Mouse (Mus musculus) testis, adult 2 months (tissue): ENCODE results near the gene Adgrv1. TPM values are rescaled to one million over a fixed set of nuclear protein-coding genes. Genes with fewer than 3 reads are reported as not detected.
A peak's percentile ranks its signal among the peaks of the same experiment; 100 is the strongest.

ENCODE experiments used
- H3K27ac ChIP-seq: fragments of 200-500 bp; 2 replicates; pipeline ENCODE4 v1.5.1; 2012; ENCODE audit warnings: low read depth, low read length; ENCODE audit not compliant: control insufficient read depth, insufficient read depth
- H3K27me3 ChIP-seq: fragments of 200-500 bp; 2 replicates; pipeline ENCODE4 v1.6.1; 2012; ENCODE audit warnings: mild to moderate bottlenecking, low read length, moderate library complexity; ENCODE audit not compliant: control insufficient read depth, insufficient read depth
- H3K36me3 ChIP-seq: fragments of 200-500 bp; 2 replicates; pipeline ENCODE4 v1.6.1; 2012; ENCODE audit warnings: mild to moderate bottlenecking, low read length; ENCODE audit not compliant: control insufficient read depth, insufficient read depth
- H3K4me1 ChIP-seq: fragments of 200-500 bp; 2 replicates; pipeline ENCODE4 v1.6.1; 2012; ENCODE audit warnings: low read length; ENCODE audit not compliant: control insufficient read depth, insufficient read depth
- H3K4me3 ChIP-seq: fragments of 200-500 bp; 2 replicates; pipeline ENCODE4 v1.5.1; 2012; ENCODE audit warnings: low read depth, mild to moderate bottlenecking, low read length, moderate library complexity, mixed read lengths; ENCODE audit not compliant: control insufficient read depth
- CTCF ChIP-seq: fragments of 200-500 bp; IDR thresholded peaks from 2 replicates; pipeline ENCODE4 v1.5.1; 2012; ENCODE audit warnings: low read depth, mild to moderate bottlenecking, inconsistent platforms, low read length, moderate library complexity; ENCODE audit not compliant: control insufficient read depth, insufficient read depth, insufficient replicate concordance
- POLR2A ChIP-seq: fragments of 200-500 bp; IDR thresholded peaks from 2 replicates; pipeline ENCODE4 v1.6.1; 2012; ENCODE audit warnings: low read depth, mild to moderate bottlenecking, inconsistent platforms, low read length, moderate library complexity; ENCODE audit not compliant: control insufficient read depth
- polyA plus RNA-seq: library from polyadenylated mRNA; depleted of rRNA; stranded (reverse); fragments of >200 nt; gene quantifications from 2 replicates; pipeline ENCODE4 v1.2.3, GENCODE M21; 2012

Gene Adgrv1
- polyA plus RNA-seq, 1 experiment, result 6.7 TPM

DNA sequence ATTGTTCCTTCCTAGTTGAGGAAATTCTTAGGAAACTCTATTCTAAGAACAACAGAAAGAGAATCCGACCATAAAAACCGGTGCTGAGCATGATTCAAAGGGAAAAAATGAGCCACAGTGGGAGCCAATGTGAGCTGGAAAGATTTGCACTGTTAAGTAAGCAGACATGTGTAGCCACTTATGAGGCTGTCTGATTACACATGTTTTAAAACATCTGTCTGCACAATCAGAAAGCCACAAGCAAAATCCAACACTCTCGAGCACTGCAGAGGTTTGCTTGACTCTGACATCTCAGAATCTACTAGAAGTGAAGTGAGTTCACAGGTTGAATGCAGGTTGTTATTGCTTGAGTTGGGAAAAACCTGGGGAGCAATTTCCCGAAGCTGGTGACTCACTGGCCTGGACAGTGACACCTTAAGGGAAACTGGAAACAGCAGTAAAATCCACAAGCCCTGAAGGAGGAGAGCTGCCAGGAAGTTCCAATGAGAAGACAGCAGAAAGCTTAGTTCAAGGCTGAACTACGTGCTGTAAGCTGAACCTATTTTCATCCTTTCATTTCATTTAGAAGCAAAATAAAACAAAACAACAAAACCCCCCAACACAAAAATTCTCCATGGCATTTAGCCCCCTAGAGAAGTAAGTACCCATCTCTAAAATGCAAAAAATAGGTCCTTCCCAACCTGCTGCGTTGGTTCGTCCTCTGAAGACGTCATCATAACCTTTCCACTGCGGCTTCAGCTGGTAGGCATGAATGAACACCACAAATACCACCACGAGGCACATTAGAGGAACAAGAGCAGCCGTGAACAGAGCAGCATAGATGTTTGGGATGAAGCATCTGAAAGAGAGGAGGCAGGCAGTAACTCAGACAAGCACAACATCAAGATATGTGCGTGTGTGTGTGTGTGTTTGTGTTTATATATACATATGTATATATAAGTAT, 450.7 kb downstream of the Adgrv1 start:
- H3K4me3 ChIP-seq, result no peak overlapping the region
- no peaks in the 10 kb centered on the region for H3K4me1 ChIP-seq
- H3K27me3 ChIP-seq, result no peaks in the 10 kb centered on the region
- TF ChIP-seq CTCF, result no peak
- no peak for TF ChIP-seq POLR2A
- no peak overlapping the region for H3K27ac ChIP-seq
- H3K36me3 ChIP-seq, result no peaks in the 10 kb centered on the region

GRCm38 (mm10) chr13:81181459-81181858, 451.5 kb downstream of the Adgrv1 start:
- H3K27me3 ChIP-seq, result no peaks in the 10 kb centered on the region
- no peaks in the 10 kb centered on the region for H3K36me3 ChIP-seq
- TF ChIP-seq CTCF (no peak), POLR2A (no peak)
- H3K4me3 ChIP-seq, result no peak overlapping the region
- no peak overlapping the region for H3K27ac ChIP-seq
- no peaks in the 10 kb centered on the region for H3K4me1 ChIP-seq

- Histone ChIP-seq H3K36me3 (no peaks in the 10 kb centered on the region), H3K4me1 (peaks cover 4% of the 10 kb centered on the region), H3K27me3 (no peaks in the 10 kb centered on the region), H3K4me3 (no peak overlapping the region), H3K27ac (no peak overlapping the region)
- TF ChIP-seq POLR2A (no peak), CTCF (no peak)
Measured at GRCm38 (mm10) chr13:81176820-81177219, 456.1 kb downstream of the Adgrv1 start.

GRCm38 (mm10) chr13:81176071-81176470, 456.9 kb downstream of the Adgrv1 start:
- no peaks in the 10 kb centered on the region for H3K27me3 ChIP-seq
- TF ChIP-seq CTCF (no peak), POLR2A (no peak)
- no peak overlapping the region for H3K27ac ChIP-seq
- H3K4me3 ChIP-seq, result no peak overlapping the region
- H3K4me1 ChIP-seq, result peaks cover 4% of the 10 kb centered on the region
- no peaks in the 10 kb centered on the region for H3K36me3 ChIP-seq

DNA sequence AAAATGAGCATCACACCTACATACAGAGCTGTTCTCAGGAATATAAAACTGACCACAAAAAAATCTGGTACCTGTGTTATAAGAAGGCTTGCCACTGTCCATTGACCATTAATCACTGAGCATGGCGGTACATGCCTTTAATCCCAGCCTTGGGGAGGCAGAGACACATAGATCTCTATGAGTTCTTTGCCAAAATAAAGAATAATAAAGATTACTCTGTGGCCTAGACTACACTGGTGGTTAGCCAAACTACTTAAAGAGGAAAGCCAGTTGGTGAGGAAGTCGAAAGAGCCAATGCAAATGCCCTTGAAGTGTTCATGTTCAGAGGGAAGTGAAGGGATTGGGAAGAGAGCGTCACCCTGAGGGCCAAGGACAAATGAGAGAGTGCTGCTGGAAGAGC, 461.8 kb downstream of the Adgrv1 start:
- Histone ChIP-seq H3K4me1 (peaks cover 4% of the 10 kb centered on the region), H3K27ac (no peak overlapping the region), H3K36me3 (no peaks in the 10 kb centered on the region), H3K27me3 (no peaks in the 10 kb centered on the region), H3K4me3 (no peak overlapping the region)
- TF ChIP-seq POLR2A (no peak), CTCF (no peak)

GRCm38 (mm10) chr13:81167450-81167849, 465.5 kb downstream of the Adgrv1 start:
- Histone ChIP-seq H3K4me3 (no peak overlapping the region), H3K36me3 (no peaks in the 10 kb centered on the region), H3K27ac (no peak overlapping the region), H3K4me1 (no peaks in the 10 kb centered on the region), H3K27me3 (no peaks in the 10 kb centered on the region)
- TF ChIP-seq POLR2A (no peak), CTCF (no peak)

DNA sequence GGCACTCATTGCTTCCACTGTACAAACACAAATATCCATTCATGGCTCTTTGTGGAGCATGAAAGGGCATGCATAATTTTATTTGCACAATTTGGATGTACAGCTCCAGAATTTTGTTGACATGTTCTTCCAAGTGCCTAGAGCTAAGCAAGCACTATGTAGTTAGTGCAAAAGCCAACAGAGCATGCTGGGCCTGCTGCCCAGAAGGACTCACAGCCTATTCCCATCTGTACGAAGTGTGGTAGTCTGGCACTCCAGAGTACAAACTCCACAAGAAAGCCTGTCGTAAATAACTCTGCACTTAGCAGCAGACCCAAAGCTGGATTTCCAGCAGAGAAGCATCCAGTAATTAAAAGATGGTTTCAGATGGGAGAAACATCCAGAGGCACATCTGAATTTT, 473.1 kb downstream of the Adgrv1 start:
- TF ChIP-seq CTCF (no peak), POLR2A (no peak)
- Histone ChIP-seq H3K27ac (no peak overlapping the region), H3K27me3 (no peaks in the 10 kb centered on the region), H3K4me1 (no peaks in the 10 kb centered on the region), H3K36me3 (no peaks in the 10 kb centered on the region), H3K4me3 (no peak overlapping the region)

GRCm38 (mm10) chr13:81155322-81155721, 477.6 kb downstream of the Adgrv1 start:
- H3K4me3 ChIP-seq, result no peak overlapping the region
- no peaks in the 10 kb centered on the region for H3K4me1 ChIP-seq
- TF ChIP-seq CTCF, result peak; percentile 22; the same call in 1 of the 2 replicates
- TF ChIP-seq POLR2A, result no peak
- no peak overlapping the region for H3K27ac ChIP-seq
- H3K27me3 ChIP-seq, result no peaks in the 10 kb centered on the region
- no peaks in the 10 kb centered on the region for H3K36me3 ChIP-seq
